Mouse (Mus musculus) midbrain, postnatal 0 days (tissue): ENCODE data around the gene Gramd1a. TPM values are rescaled to one million over a fixed set of nuclear protein-coding genes. Genes with fewer than 3 reads are reported as not detected.
A peak's percentile ranks its signal among the peaks of the same experiment; 100 is the strongest.

Experiments used
- ATAC-seq: fragments of 200-750 bp; cut with Nextera tagmentation; 2 replicates; pipeline ENCODE4 v1.8.0; 2017; ENCODE audit warnings: moderate number of reproducible peaks, mild to moderate bottlenecking, moderate TSS enrichment, moderate library complexity; ENCODE audit not compliant: low FRiP score
- DNase-seq: peaks from one replicate; pipeline ENCODE4 v3.0.0-alpha.2; 2015; ENCODE audit warnings: low spot score
- H3K27ac ChIP-seq: fragments of 300-500 bp; sonication (generic); 2 replicates; pipeline ENCODE4 v1.5.1; 2014; ENCODE audit warnings: low read depth, mild to moderate bottlenecking, low read length, mixed read lengths
- H3K27me3 ChIP-seq: fragments of 300-500 bp; sonication (generic); 2 replicates; pipeline ENCODE4 v1.6.1; 2014; ENCODE audit warnings: low read length, control low read depth, mixed read lengths; ENCODE audit not compliant: insufficient read depth
- H3K36me3 ChIP-seq: fragments of 300-500 bp; sonication (generic); 2 replicates; pipeline ENCODE4 v1.6.1; 2014; ENCODE audit warnings: low read length, control low read depth, mixed read lengths; ENCODE audit not compliant: insufficient read depth
- H3K4me1 ChIP-seq: fragments of 300-500 bp; sonication (generic); 2 replicates; pipeline ENCODE4 v1.6.1; 2014; ENCODE audit warnings: mild to moderate bottlenecking, control low read depth, antibody characterized with exemption, low read length, mixed read lengths; ENCODE audit not compliant: insufficient read depth
- H3K4me2 ChIP-seq: fragments of 300-500 bp; sonication (generic); 2 replicates; pipeline ENCODE4 v1.6.1; 2014; ENCODE audit warnings: low read depth, mild to moderate bottlenecking, low read length, mixed read lengths; ENCODE audit not compliant: poor library complexity, severe bottlenecking
- H3K4me3 ChIP-seq: fragments of 300-500 bp; sonication (generic); 2 replicates; pipeline ENCODE4 v1.5.1; 2014; ENCODE audit warnings: low read depth, mild to moderate bottlenecking, low read length, moderate library complexity
- H3K9ac ChIP-seq: fragments of 300-500 bp; sonication (generic); replicated peaks from 2 replicates; pipeline ENCODE4 v1.6.1; 2014; ENCODE audit warnings: mild to moderate bottlenecking, low read length, moderate library complexity, mixed read lengths; ENCODE audit not compliant: poor library complexity, severe bottlenecking
- H3K9me3 ChIP-seq: fragments of 300-500 bp; sonication (generic); 2 replicates; pipeline ENCODE4 v1.6.1; 2016; ENCODE audit warnings: low read length, control low read depth
- CTCF ChIP-seq: IDR thresholded peaks from 2 replicates; pipeline ENCODE4 v1.5.1; 2016; ENCODE audit warnings: antibody characterized with exemption, mild to moderate bottlenecking
- WGBS: fragments of 180-500 bp; shearing (Covaris S2); extraction: QIAGEN DNeasy Blood & Tissue Kit; methylation state at CpG from one replicate; pipeline ENCODE4 v1.1.7; 2014; 5-methylcytosine and 5-hydroxymethylcytosine counted together
- polyA plus RNA-seq: library from polyadenylated mRNA; unstranded; fragments of >200 nt; fragmentation: Nextera tagmentation; extraction: Ambion mirVana; gene quantifications from 2 replicates; pipeline ENCODE4 v1.2.1, GENCODE M21; 2015
- total RNA-seq: library from RNA; depleted of rRNA; stranded (reverse); fragments of >200 nt; gene quantifications from 2 replicates; pipeline ENCODE4 v1.2.3, GENCODE M21; 2014

The Gramd1a gene
- total and polyA plus RNA-seq, 2 experiments from 2014 or later: 160 to 270 TPM

GRCm38 (mm10) chr7:31156034-31156928 lies 585 bp upstream of the Gramd1a start:
- ATAC-seq (no peak), DNase-seq (no peak)
- no peak overlapping the region for H3K27ac ChIP-seq

GRCm38 (mm10) chr7:31153536-31154320 lies 2.0 kb downstream of the Gramd1a start:
- no peaks in the 10 kb centered on the region for H3K36me3 ChIP-seq
- DNase-seq (no peak), ATAC-seq (no peak)
- no peak overlapping the region for H3K9ac ChIP-seq
- H3K4me2 ChIP-seq: no peak overlapping the region
- H3K4me1 ChIP-seq: 0 out of 2 replicates have a peak, but pooled peaks cover 5% of the 10 kb centered on the region
- no peaks in the 10 kb centered on the region for H3K27me3 ChIP-seq
- no peaks in the 10 kb centered on the region for H3K9me3 ChIP-seq
- no peak overlapping the region for H3K4me3 ChIP-seq
- TF ChIP-seq CTCF: no peak
- 90% methylated on average over 6 of the region's 6 CpGs for WGBS
- H3K27ac ChIP-seq: no peak overlapping the region

More at GRCm38 (mm10) chr7:31156034-31156928, 585 bp upstream of the Gramd1a start:
- no peaks in the 10 kb centered on the region for H3K27me3 ChIP-seq
- TF ChIP-seq CTCF: peak; percentile 42
- 0 out of 2 replicates have a peak, but pooled peaks cover 4% of the 10 kb centered on the region for H3K4me1 ChIP-seq
- H3K4me3 ChIP-seq: no peak overlapping the region
- no peaks in the 10 kb centered on the region for H3K9me3 ChIP-seq
- H3K4me2 ChIP-seq: no peak overlapping the region
- WGBS: 54% methylated on average over 17 of the region's 19 CpGs
- no peak overlapping the region for H3K9ac ChIP-seq
- no peaks in the 10 kb centered on the region for H3K36me3 ChIP-seq

- no peaks in the 10 kb centered on the region for H3K9me3 ChIP-seq
- H3K27ac ChIP-seq: peak overlapping the region; percentile 99
- DNase-seq: peak; percentile 62
- 0 out of 2 replicates have a peak, but pooled peaks cover 15% of the 10 kb centered on the region for H3K4me1 ChIP-seq
- H3K9ac ChIP-seq: peak overlapping the region; percentile 100
- no peaks in the 10 kb centered on the region for H3K36me3 ChIP-seq
- H3K4me3 ChIP-seq: peak overlapping the region; percentile 91
- no peak for TF ChIP-seq CTCF
- H3K27me3 ChIP-seq: no peaks in the 10 kb centered on the region
- H3K4me2 ChIP-seq: peak overlapping the region; percentile 84
- peak; percentile 73 for ATAC-seq
- WGBS: 13% methylated on average over 23 of the region's 23 CpGs
Measured at GRCm38 (mm10) chr7:31151301-31152241, 4.1 kb downstream of the Gramd1a start.

GRCm38 (mm10) chr7:31150566-31151300 lies 5.0 kb downstream of the Gramd1a start:
- Histone ChIP-seq H3K9ac (peak overlapping the region; percentile 100), H3K9me3 (no peaks in the 10 kb centered on the region), H3K4me3 (peak overlapping the region; percentile 91), H3K4me1 (0 out of 2 replicates have a peak, but pooled peaks cover 15% of the 10 kb centered on the region), H3K27me3 (no peaks in the 10 kb centered on the region), H3K4me2 (peak overlapping the region; percentile 84), H3K27ac (peak overlapping the region; percentile 99), H3K36me3 (no peaks in the 10 kb centered on the region)
- ATAC-seq (peak; percentile 75), DNase-seq (peak; percentile 89)
- under 1% methylated on average over 62 of the region's 63 CpGs for WGBS
- TF ChIP-seq CTCF: no peak; the same call in 1 of the 2 replicates
